In genomic region chr4:114461093-114461492, GRCm38 (mm10) we compare ENCODE assay signal across 21 mouse cellular contexts. TPM values are rescaled to one million over a fixed set of nuclear protein-coding genes. Genes with fewer than 3 reads are reported as not detected.
DNase-seq lines count a peak whose midpoint lies in the region; ATAC-seq and TF ChIP-seq lines count a peak whose summit lies in the region.
"Had no signal": no experiment of that assay in that cellular context is flagged by ENCODE, and none has a peak within 500 bp of the region (broad histone marks: within the 10 kb centered on the region; RNA-seq: fewer than 3 reads in every experiment).

No protein-coding gene starts in this region.

- no peaks in the 10 kb centered on the region for H3K36me3 ChIP-seq in forebrain, postnatal 0 days (ENCODE audit: insufficient read depth)
- H3K36me3 ChIP-seq in forebrain, embryonic 15.5 days = no peaks in the 10 kb centered on the region
- no peaks in the 10 kb centered on the region for H3K36me3 ChIP-seq in kidney, postnatal 0 days (ENCODE audit: insufficient read depth, low read length)
- no peaks in the 10 kb centered on the region for H3K36me3 ChIP-seq in midbrain, embryonic 13.5 days
- H3K36me3 ChIP-seq in midbrain, postnatal 0 days (ENCODE audit: insufficient read depth, low read length) = no peaks in the 10 kb centered on the region
- no peaks in the 10 kb centered on the region for H3K36me3 ChIP-seq in midbrain, embryonic 16.5 days (ENCODE audit: control insufficient read depth, insufficient read depth, low read length)
- H3K36me3 ChIP-seq: embryonic facial prominence, embryonic 15.5 days; G1E had no signal

- H3K27me3 ChIP-seq in forebrain, postnatal 0 days (ENCODE audit: insufficient read depth, low read length) = no peaks in the 10 kb centered on the region
- no peaks in the 10 kb centered on the region for H3K27me3 ChIP-seq in forebrain, embryonic 15.5 days
- H3K27me3 ChIP-seq in kidney, postnatal 0 days (ENCODE audit: insufficient read depth, low read length) = no peaks in the 10 kb centered on the region
- no peaks in the 10 kb centered on the region for H3K27me3 ChIP-seq in midbrain, embryonic 13.5 days
- H3K27me3 ChIP-seq in midbrain, postnatal 0 days (ENCODE audit: insufficient read depth, low read length) = no peaks in the 10 kb centered on the region
- no peaks in the 10 kb centered on the region for H3K27me3 ChIP-seq in midbrain, embryonic 16.5 days (ENCODE audit: control insufficient read depth, insufficient read depth, low read depth, low read length)
- H3K27me3 ChIP-seq: embryonic facial prominence, embryonic 15.5 days had no signal

- no peak for TF ChIP-seq CTCF in forebrain, postnatal 0 days (IDR thresholded peaks at IDR 0.05; ENCODE audit: low read depth)
- peak; percentile 4; the same call in 1 of the 2 replicates for TF ChIP-seq CTCF in kidney, postnatal 0 days (IDR thresholded peaks at IDR 0.05; ENCODE audit: low read depth)
- no peak for TF ChIP-seq CTCF in midbrain, postnatal 0 days (IDR thresholded peaks at IDR 0.05)

- H3K27ac ChIP-seq in forebrain, postnatal 0 days (ENCODE audit: low read depth, low read length) = no peak overlapping the region
- H3K27ac ChIP-seq in forebrain, embryonic 15.5 days (replicated peaks) = no peak overlapping the region
- H3K27ac ChIP-seq in kidney, postnatal 0 days = no peak overlapping the region
- no peak overlapping the region for H3K27ac ChIP-seq in midbrain, embryonic 13.5 days
- no peak overlapping the region for H3K27ac ChIP-seq in midbrain, postnatal 0 days (ENCODE audit: low read depth, low read length)
- H3K27ac ChIP-seq in midbrain, embryonic 16.5 days (ENCODE audit: low read length) = no peak overlapping the region
- H3K27ac ChIP-seq: embryonic facial prominence, embryonic 15.5 days had no signal

- DNase-seq in forebrain, postnatal 0 days = no peak
- DNase-seq in kidney, postnatal 0 days (ENCODE audit: low spot score) = no peak
- no peak for DNase-seq in kidney, adult 18-20 months
- no peak for DNase-seq in midbrain, postnatal 0 days (ENCODE audit: low spot score)
- DNase-seq in spleen, adult 18-20 months = no peak
- DNase-seq: cerebellum, adult 9-11 months; embryo, embryonic 11 days; heart, postnatal 4 days; kidney, adult 2 months; kidney, postnatal 25 days; lung, adult 18-20 months; retina, postnatal 1 day; thymus, postnatal 36 days had no signal

- H3K4me2 ChIP-seq in forebrain, postnatal 0 days (ENCODE audit: low read depth) = no peak overlapping the region
- H3K4me2 ChIP-seq in forebrain, embryonic 15.5 days (replicated peaks) = no peak overlapping the region
- H3K4me2 ChIP-seq in kidney, postnatal 0 days (ENCODE audit: low read length) = no peak overlapping the region
- no peak overlapping the region for H3K4me2 ChIP-seq in midbrain, embryonic 13.5 days (replicated peaks)
- H3K4me2 ChIP-seq in midbrain, postnatal 0 days (ENCODE audit: low read depth, low read length, poor library complexity, severe bottlenecking) = no peak overlapping the region
- no peak overlapping the region for H3K4me2 ChIP-seq in midbrain, embryonic 16.5 days (ENCODE audit: low read length)
- H3K4me2 ChIP-seq: embryonic facial prominence, embryonic 15.5 days had no signal

- H3K4me3 ChIP-seq in forebrain, postnatal 0 days (ENCODE audit: low read depth, low read length) = no peak overlapping the region
- H3K4me3 ChIP-seq in forebrain, embryonic 15.5 days = no peak overlapping the region
- H3K4me3 ChIP-seq in kidney, postnatal 0 days (replicated peaks; ENCODE audit: low read depth, low read length) = no peak overlapping the region
- no peak overlapping the region for H3K4me3 ChIP-seq in midbrain, embryonic 13.5 days (replicated peaks)
- H3K4me3 ChIP-seq in midbrain, postnatal 0 days (ENCODE audit: low read depth, low read length) = no peak overlapping the region
- no peak overlapping the region for H3K4me3 ChIP-seq in midbrain, embryonic 16.5 days (ENCODE audit: low read depth, low read length)
- H3K4me3 ChIP-seq: embryonic facial prominence, embryonic 15.5 days had no signal

- H3K4me1 ChIP-seq in forebrain, postnatal 0 days (ENCODE audit: insufficient read depth) = no peaks in the 10 kb centered on the region
- H3K4me1 ChIP-seq in forebrain, embryonic 15.5 days = no peaks in the 10 kb centered on the region
- H3K4me1 ChIP-seq in kidney, postnatal 0 days (replicated peaks; ENCODE audit: insufficient read depth, low read length) = no peaks in the 10 kb centered on the region
- H3K4me1 ChIP-seq in midbrain, embryonic 13.5 days (replicated peaks) = peaks cover 11% of the 10 kb centered on the region; the same call in 1 of the 2 replicates
- no peaks in the 10 kb centered on the region for H3K4me1 ChIP-seq in midbrain, postnatal 0 days (ENCODE audit: insufficient read depth, low read length)
- no peaks in the 10 kb centered on the region for H3K4me1 ChIP-seq in midbrain, embryonic 16.5 days (ENCODE audit: control insufficient read depth, insufficient read depth, low read length)
- H3K4me1 ChIP-seq: embryonic facial prominence, embryonic 15.5 days had no signal

- no peak overlapping the region for H3K9ac ChIP-seq in forebrain, postnatal 0 days
- no peak overlapping the region for H3K9ac ChIP-seq in forebrain, embryonic 15.5 days (replicated peaks)
- H3K9ac ChIP-seq in kidney, postnatal 0 days (ENCODE audit: low read depth, low read length) = no peak overlapping the region
- H3K9ac ChIP-seq in midbrain, embryonic 13.5 days (replicated peaks) = no peak overlapping the region
- no peak overlapping the region for H3K9ac ChIP-seq in midbrain, postnatal 0 days (replicated peaks; ENCODE audit: low read length, poor library complexity, severe bottlenecking)
- H3K9ac ChIP-seq in midbrain, embryonic 16.5 days (ENCODE audit: low read depth, low read length) = no peak overlapping the region
- H3K9ac ChIP-seq: embryonic facial prominence, embryonic 15.5 days had no signal

- 76% methylated on average over 5 of the region's 5 CpGs for WGBS in forebrain, postnatal 0 days
- WGBS in forebrain, embryonic 15.5 days = 71% methylated on average over 5 of the region's 5 CpGs
- WGBS in kidney, postnatal 0 days = 86% methylated on average over 5 of the region's 5 CpGs
- 69% methylated on average over 5 of the region's 5 CpGs for WGBS in midbrain, embryonic 13.5 days
- 56% methylated on average over 5 of the region's 5 CpGs for WGBS in midbrain, postnatal 0 days
- 67% methylated on average over 5 of the region's 5 CpGs for WGBS in midbrain, embryonic 16.5 days

- no peaks in the 10 kb centered on the region for H3K9me3 ChIP-seq in forebrain, postnatal 0 days (ENCODE audit: low read length)
- no peaks in the 10 kb centered on the region for H3K9me3 ChIP-seq in forebrain, embryonic 15.5 days
- no peaks in the 10 kb centered on the region for H3K9me3 ChIP-seq in kidney, postnatal 0 days (replicated peaks; ENCODE audit: low read length)
- H3K9me3 ChIP-seq in midbrain, embryonic 13.5 days = no peaks in the 10 kb centered on the region
- H3K9me3 ChIP-seq in midbrain, postnatal 0 days (ENCODE audit: low read length) = no peaks in the 10 kb centered on the region
- no peaks in the 10 kb centered on the region for H3K9me3 ChIP-seq in midbrain, embryonic 16.5 days (replicated peaks; ENCODE audit: control insufficient read depth, low read length, poor library complexity, severe bottlenecking)
- H3K9me3 ChIP-seq: embryonic facial prominence, embryonic 15.5 days had no signal

- ATAC-seq in forebrain, postnatal 0 days = peak; percentile 25; the same call in 1 of the 2 replicates
- ATAC-seq in forebrain, embryonic 15.5 days (replicated peaks) = no peak
- no peak for ATAC-seq in kidney, postnatal 0 days (replicated peaks; ENCODE audit: low FRiP score, low read depth)
- peak; percentile 29; the same call in 1 of the 2 replicates for ATAC-seq in midbrain, embryonic 13.5 days
- ATAC-seq in midbrain, postnatal 0 days (ENCODE audit: low FRiP score) = no peak
- peak; percentile 36; the same call in 1 of the 2 replicates for ATAC-seq in midbrain, embryonic 16.5 days
- ATAC-seq: CD4-positive, CD25-positive, alpha-beta regulatory T cell, adult 4 months had no signal

RNA-seq across cellular contexts. Expression of gene Trabd2b, which starts 54.6 kb away (rescaled TPM):
- 0.71 and 0.92 TPM in 2 replicates for total RNA-seq in forebrain, postnatal 0 days (2014; rRNA removed)
- 0.43 and 0.63 TPM in 2 replicates for polyA plus RNA-seq in forebrain, postnatal 0 days (2015; fragmentation: Nextera tagmentation; extraction: Ambion mirVana)
- 0.32 and 0.37 TPM in 2 replicates for polyA plus RNA-seq in forebrain, embryonic 15.5 days (2015; fragmentation: Nextera tagmentation; extraction: Ambion mirVana)
- polyA plus RNA-seq in kidney, postnatal 0 days (2015; fragmentation: Nextera tagmentation; extraction: Ambion mirVana) = 5.2 and 5.8 TPM in 2 replicates
- 0.61 and 0.83 TPM in 2 replicates for polyA plus RNA-seq in midbrain, embryonic 13.5 days (2015; fragmentation: Nextera tagmentation; extraction: Ambion mirVana)
- total RNA-seq in midbrain, postnatal 0 days (2014; rRNA removed) = 1.8 and 2.0 TPM in 2 replicates
- polyA plus RNA-seq in midbrain, postnatal 0 days (2015; fragmentation: Nextera tagmentation; extraction: Ambion mirVana) = 0.48 and 0.54 TPM in 2 replicates
- polyA plus RNA-seq in midbrain, embryonic 16.5 days (2015; fragmentation: Nextera tagmentation; extraction: Ambion mirVana) = 0.32 and 0.58 TPM in 2 replicates
- total RNA-seq: megakaryocyte-erythroid progenitor cell, adult 5-6 weeks; neutrophil, adult 5-6 weeks had no signal
- polyA plus RNA-seq: CD4-positive, CD25-positive, alpha-beta regulatory T cell, adult 4 months; G1E had no signal

Comparison
In these comparisons a context has a peak if more than half of its experiments do, and no peak if none do; other contexts are left out.
1. ATAC-seq: peak in forebrain, postnatal 0 days (single experiment), midbrain, embryonic 13.5 days (single experiment) and midbrain, embryonic 16.5 days (single experiment); none in forebrain, embryonic 15.5 days (single experiment), kidney, postnatal 0 days (single experiment) and midbrain, postnatal 0 days (single experiment).